Comparison of ENCODE assay signal across 24 mouse cellular contexts in the genomic region with DNA sequence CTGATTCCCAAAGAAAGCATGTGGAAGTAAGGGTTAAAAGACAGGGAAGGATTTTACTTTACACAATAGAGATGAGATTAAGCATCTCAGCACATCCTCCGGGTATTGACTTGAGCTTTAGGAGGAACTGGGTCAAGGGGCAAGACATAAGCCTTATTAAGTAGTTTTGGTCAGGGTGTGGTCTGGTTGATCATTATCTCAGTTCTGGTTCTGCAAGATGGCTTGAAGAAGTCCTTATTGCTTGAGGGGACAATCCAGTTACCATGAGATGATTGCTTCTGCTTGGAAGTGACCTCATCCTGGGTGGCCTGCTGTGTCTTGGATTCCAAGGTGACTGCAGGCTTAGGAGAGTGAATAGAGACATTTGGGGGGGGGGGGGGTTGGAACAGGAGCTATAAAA. TPM values are rescaled to one million over a fixed set of nuclear protein-coding genes. Genes with fewer than 3 reads are reported as not detected.
DNase-seq lines count a peak whose midpoint lies in the region; ATAC-seq and TF ChIP-seq lines count a peak whose summit lies in the region.
"Had no signal": no experiment of that assay in that cellular context is flagged by ENCODE, and none has a peak within 500 bp of the region (broad histone marks: within the 10 kb centered on the region; RNA-seq: fewer than 3 reads in every experiment).

No protein-coding gene starts in this region.

- TF ChIP-seq CTCF in kidney, adult 2 months (conservative IDR thresholded peaks at IDR 0.05; ENCODE audit: insufficient read depth, insufficient read length, low read depth, low read length) = no peak
- TF ChIP-seq CTCF in embryonic fibroblast, embryonic 13.5 days (IDR thresholded peaks at IDR 0.05; ENCODE audit: borderline replicate concordance, insufficient read depth, low read length) = no peak

- H3K9me3 ChIP-seq in kidney, embryonic 14.5 days (ENCODE audit: control insufficient read depth, low read length) = no peaks in the 10 kb centered on the region
- H3K9me3 ChIP-seq: forebrain, embryonic 13.5 days; limb, embryonic 15.5 days had no signal

- no peak for TF ChIP-seq POLR2A in kidney, adult 2 months (IDR thresholded peaks at IDR 0.05; ENCODE audit: low read depth, low read length)
- no peak for TF ChIP-seq POLR2A in embryonic fibroblast, embryonic 13.5 days (IDR thresholded peaks at IDR 0.05; ENCODE audit: low read depth, low read length)

- H3K4me1 ChIP-seq in kidney, adult 2 months (ENCODE audit: control insufficient read depth, insufficient read depth, low read length) = peaks cover under 1% of the 10 kb centered on the region; the same call in 1 of the 2 replicates
- 0 out of 2 replicates have a peak, but pooled peaks cover 6% of the 10 kb centered on the region for H3K4me1 ChIP-seq in kidney, embryonic 14.5 days (ENCODE audit: control insufficient read depth, insufficient read depth, low read length)
- H3K4me1 ChIP-seq in embryonic fibroblast, embryonic 13.5 days (ENCODE audit: control insufficient read depth, insufficient read depth, low read length) = peaks cover 23% of the 10 kb centered on the region
- H3K4me1 ChIP-seq: forebrain, embryonic 13.5 days had no signal

- no peak for ATAC-seq in kidney, embryonic 14.5 days (ENCODE audit: low FRiP score, low TSS enrichment)
- ATAC-seq: CD4-positive, CD25-positive, alpha-beta regulatory T cell, adult 4 months; forebrain, embryonic 13.5 days; hindbrain, postnatal 0 days; intestine, postnatal 0 days; liver, postnatal 0 days; midbrain, embryonic 16.5 days had no signal

- H3K27me3 ChIP-seq in kidney, adult 2 months (replicated peaks; ENCODE audit: control insufficient read depth, insufficient read depth, low read length) = no peaks in the 10 kb centered on the region
- no peaks in the 10 kb centered on the region for H3K27me3 ChIP-seq in kidney, embryonic 14.5 days (ENCODE audit: control insufficient read depth, insufficient read depth, low read length)
- H3K27me3 ChIP-seq: forebrain, embryonic 13.5 days; limb, embryonic 15.5 days had no signal

- H3K4me3 ChIP-seq in kidney, adult 2 months (ENCODE audit: insufficient read depth, low read depth, low read length) = no peak overlapping the region
- H3K4me3 ChIP-seq in kidney, embryonic 14.5 days (ENCODE audit: low read length) = no peak overlapping the region
- no peak overlapping the region for H3K4me3 ChIP-seq in embryonic fibroblast, embryonic 13.5 days (ENCODE audit: insufficient read depth, low read length)
- H3K4me3 ChIP-seq: forebrain, embryonic 13.5 days; limb, embryonic 15.5 days had no signal

- peak; percentile 50 for DNase-seq in embryo, embryonic 10 days (ENCODE audit: low spot score)
- DNase-seq in embryo, embryonic 9.5 days (ENCODE audit: extremely low spot score) = no peak
- no peak for DNase-seq in kidney, adult 2 months
- DNase-seq in cerebellum, postnatal 14 days = no peak
- DNase-seq in layer of hippocampus, postnatal 25 days (ENCODE audit: extremely low spot score in 1 of 2, low spot score in 1 of 2) = no peak
- DNase-seq in urinary bladder, postnatal 14 days (ENCODE audit: low spot score) = no peak
- DNase-seq: adrenal gland, postnatal 36 days; cerebellum, adult 9-11 months; gastrocnemius, postnatal 36 days; heart, postnatal 36 days; liver, postnatal 0 days; lung, postnatal 10 days; thymus, adult 2 months had no signal

- H3K9ac ChIP-seq in kidney, embryonic 14.5 days (ENCODE audit: low read depth, low read length) = no peak overlapping the region
- H3K9ac ChIP-seq: forebrain, embryonic 13.5 days; limb, embryonic 15.5 days; liver, postnatal 0 days had no signal

- WGBS in kidney, adult 2 months = 42% methylated on average over 1 of the region's 1 CpGs
- 61% methylated on average over 1 of the region's 1 CpGs for WGBS in kidney, embryonic 14.5 days

- H3K36me3 ChIP-seq in kidney, adult 2 months (ENCODE audit: control insufficient read depth, insufficient read depth, low read length) = no peaks in the 10 kb centered on the region
- no peaks in the 10 kb centered on the region for H3K36me3 ChIP-seq in kidney, embryonic 14.5 days (ENCODE audit: control insufficient read depth, insufficient read depth, low read length)
- H3K36me3 ChIP-seq: limb, embryonic 15.5 days had no signal

- H3K4me2 ChIP-seq in kidney, embryonic 14.5 days (replicated peaks; ENCODE audit: low read depth, low read length) = no peak overlapping the region
- H3K4me2 ChIP-seq: forebrain, embryonic 13.5 days; heart, embryonic 11.5 days; limb, embryonic 15.5 days had no signal

- peak overlapping the region; percentile 28 for H3K27ac ChIP-seq in kidney, adult 2 months (ENCODE audit: insufficient read depth, low read depth, low read length)
- H3K27ac ChIP-seq in kidney, embryonic 14.5 days (ENCODE audit: low read depth, low read length) = no peak overlapping the region
- H3K27ac ChIP-seq in embryonic fibroblast, embryonic 13.5 days (ENCODE audit: insufficient read depth, low read length) = peak overlapping the region; percentile 100
- H3K27ac ChIP-seq: forebrain, embryonic 13.5 days; hindbrain, postnatal 0 days; kidney, postnatal 0 days; limb, embryonic 15.5 days had no signal

RNA-seq across cellular contexts. Expression of a gene that starts 21.9 kb away (rescaled TPM):
- polyA plus RNA-seq in kidney, adult 2 months (2012; rRNA removed) = 17.7 and 24.7 TPM in 2 replicates
- polyA plus RNA-seq in kidney, embryonic 14.5 days (2014; fragmentation: Nextera tagmentation; extraction: Ambion mirVana) = 165 and 193 TPM in 2 replicates
- polyA plus RNA-seq in embryonic fibroblast, embryonic 13.5 days (2011; ENCODE audit: insufficient read length, low read depth, missing spikeins) = 1,420 and 1,765 TPM in 2 replicates
- total RNA-seq in layer of hippocampus, postnatal 25 days (2021) = 10 to 100 TPM; 25.4 to 34.4 TPM
- total RNA-seq: megakaryocyte-erythroid progenitor cell, adult 5-6 weeks had no signal
